Mouse (Mus musculus): Measurements from ENCODE around the gene Ankrd10. TPM values are rescaled to one million over a fixed set of nuclear protein-coding genes. Genes with fewer than 3 reads are reported as not detected.
"Not testable (repeated sequence)": the region's sequence is repeated elsewhere in the genome, so short reads cannot be mapped to it uniquely, and the experiment has no call there.

The Ankrd10 gene
- polyA plus RNA-seq, 1 experiment: 211 TPM

DNA sequence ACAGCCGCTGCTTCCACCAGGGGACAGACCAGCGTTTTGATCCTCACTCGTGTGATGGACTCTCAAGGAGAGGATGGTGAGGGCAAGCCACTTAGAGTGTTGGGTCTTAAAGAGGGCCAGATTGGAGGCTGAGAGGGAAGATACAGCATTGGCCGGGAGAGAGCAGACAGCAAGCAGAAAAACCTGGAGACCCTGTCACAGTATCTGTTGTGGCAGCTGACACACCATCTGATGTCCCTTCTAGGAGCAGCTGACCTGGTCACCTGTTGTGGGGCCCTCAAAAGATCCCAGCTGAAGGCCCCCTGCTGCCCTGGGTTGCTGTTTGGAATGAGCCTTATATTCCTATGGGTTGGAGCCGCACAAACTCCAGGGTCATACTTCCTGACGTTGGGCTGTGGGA is 63.1 kb downstream of the Ankrd10 start:
- H3K27ac ChIP-seq (ENCODE audit: control insufficient read depth, insufficient read depth, low read length): no peak overlapping the region
- DNase-seq: no peak
- WGBS: 96% methylated on average over 6 of the region's 6 CpGs
- H3K36me3 ChIP-seq (ENCODE audit: control insufficient read depth, insufficient read depth, low read length): no peaks in the 10 kb centered on the region
- no peaks in the 10 kb centered on the region for H3K27me3 ChIP-seq (ENCODE audit: control insufficient read depth, insufficient read depth, low read length)
- no peak overlapping the region for H3K4me3 ChIP-seq (ENCODE audit: control insufficient read depth, insufficient read depth, low read length)
- H3K4me1 ChIP-seq (replicated peaks; ENCODE audit: control insufficient read depth, insufficient read depth, low read length): peaks cover 21% of the 10 kb centered on the region
- TF ChIP-seq CTCF (IDR thresholded peaks at IDR 0.05; ENCODE audit: borderline replicate concordance, control insufficient read depth, extremely low read depth, insufficient read depth, low read length, poor library complexity): no peak
- TF ChIP-seq POLR2A (IDR thresholded peaks at IDR 0.05; ENCODE audit: control insufficient read depth, extremely low read depth, insufficient read depth, low read length, poor library complexity): no peak

DNA sequence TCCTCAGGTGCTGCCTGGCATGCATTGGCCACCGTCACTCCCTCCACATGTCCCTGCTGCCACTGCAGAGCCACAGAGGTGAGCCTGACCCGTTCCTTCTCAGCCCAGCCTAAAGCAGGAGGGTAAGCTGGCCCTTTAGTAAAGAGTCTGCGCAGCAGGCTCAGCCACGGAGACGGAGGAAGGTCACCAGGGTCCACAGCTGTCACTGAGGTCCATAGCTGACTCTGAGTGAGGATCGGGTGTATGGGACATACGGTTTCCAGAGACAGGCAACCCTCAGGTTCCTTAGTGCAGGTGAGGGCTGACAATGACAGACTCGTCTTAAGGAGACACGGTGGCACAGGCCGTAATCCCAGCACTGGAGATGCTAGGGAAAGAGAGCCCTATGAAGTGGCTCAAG is 63.6 kb downstream of the Ankrd10 start:
- WGBS: 95% methylated on average over 10 of the region's 10 CpGs
- no peak for DNase-seq
- Histone ChIP-seq H3K36me3 (ENCODE audit: control insufficient read depth, insufficient read depth, low read length) (no peaks in the 10 kb centered on the region), H3K27me3 (ENCODE audit: control insufficient read depth, insufficient read depth, low read length) (no peaks in the 10 kb centered on the region), H3K4me3 (ENCODE audit: control insufficient read depth, insufficient read depth, low read length) (no peak overlapping the region), H3K4me1 (replicated peaks; ENCODE audit: control insufficient read depth, insufficient read depth, low read length) (peaks cover 21% of the 10 kb centered on the region), H3K27ac (ENCODE audit: control insufficient read depth, insufficient read depth, low read length) (no peak overlapping the region)
- no peak for TF ChIP-seq CTCF (IDR thresholded peaks at IDR 0.05; ENCODE audit: borderline replicate concordance, control insufficient read depth, extremely low read depth, insufficient read depth, low read length, poor library complexity)
- TF ChIP-seq POLR2A (IDR thresholded peaks at IDR 0.05; ENCODE audit: control insufficient read depth, extremely low read depth, insufficient read depth, low read length, poor library complexity): no peak

DNA sequence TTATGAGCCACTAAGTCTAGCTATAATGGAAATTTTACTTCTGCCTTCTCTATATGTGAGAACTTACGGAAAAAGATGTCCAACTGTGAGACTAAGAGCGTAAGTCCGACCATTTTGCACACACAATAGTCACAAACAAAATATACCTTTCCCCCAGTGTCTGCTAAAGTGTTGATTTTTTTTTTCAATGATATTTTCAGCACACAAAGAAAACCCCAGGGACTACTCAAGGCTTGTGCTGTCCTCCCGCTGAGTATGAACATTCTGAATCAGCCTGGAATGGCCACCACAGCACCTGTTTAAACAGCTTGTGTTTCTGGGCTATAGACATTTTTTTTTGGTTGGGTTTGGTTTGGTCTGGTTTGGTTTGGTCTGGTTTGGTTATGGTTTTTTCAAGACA is 64.8 kb downstream of the Ankrd10 start:
- Histone ChIP-seq H3K27ac (ENCODE audit: control insufficient read depth, insufficient read depth, low read length) (no peak overlapping the region), H3K4me1 (replicated peaks; ENCODE audit: control insufficient read depth, insufficient read depth, low read length) (peaks cover 20% of the 10 kb centered on the region), H3K36me3 (ENCODE audit: control insufficient read depth, insufficient read depth, low read length) (no peaks in the 10 kb centered on the region), H3K4me3 (ENCODE audit: control insufficient read depth, insufficient read depth, low read length) (no peak overlapping the region), H3K27me3 (ENCODE audit: control insufficient read depth, insufficient read depth, low read length) (no peaks in the 10 kb centered on the region)
- no peak for DNase-seq
- TF ChIP-seq POLR2A (IDR thresholded peaks at IDR 0.05; ENCODE audit: control insufficient read depth, extremely low read depth, insufficient read depth, low read length, poor library complexity): no peak
- TF ChIP-seq CTCF (IDR thresholded peaks at IDR 0.05; ENCODE audit: borderline replicate concordance, control insufficient read depth, extremely low read depth, insufficient read depth, low read length, poor library complexity): no peak
- WGBS: 97% methylated on average over 4 of the region's 4 CpGs

DNA sequence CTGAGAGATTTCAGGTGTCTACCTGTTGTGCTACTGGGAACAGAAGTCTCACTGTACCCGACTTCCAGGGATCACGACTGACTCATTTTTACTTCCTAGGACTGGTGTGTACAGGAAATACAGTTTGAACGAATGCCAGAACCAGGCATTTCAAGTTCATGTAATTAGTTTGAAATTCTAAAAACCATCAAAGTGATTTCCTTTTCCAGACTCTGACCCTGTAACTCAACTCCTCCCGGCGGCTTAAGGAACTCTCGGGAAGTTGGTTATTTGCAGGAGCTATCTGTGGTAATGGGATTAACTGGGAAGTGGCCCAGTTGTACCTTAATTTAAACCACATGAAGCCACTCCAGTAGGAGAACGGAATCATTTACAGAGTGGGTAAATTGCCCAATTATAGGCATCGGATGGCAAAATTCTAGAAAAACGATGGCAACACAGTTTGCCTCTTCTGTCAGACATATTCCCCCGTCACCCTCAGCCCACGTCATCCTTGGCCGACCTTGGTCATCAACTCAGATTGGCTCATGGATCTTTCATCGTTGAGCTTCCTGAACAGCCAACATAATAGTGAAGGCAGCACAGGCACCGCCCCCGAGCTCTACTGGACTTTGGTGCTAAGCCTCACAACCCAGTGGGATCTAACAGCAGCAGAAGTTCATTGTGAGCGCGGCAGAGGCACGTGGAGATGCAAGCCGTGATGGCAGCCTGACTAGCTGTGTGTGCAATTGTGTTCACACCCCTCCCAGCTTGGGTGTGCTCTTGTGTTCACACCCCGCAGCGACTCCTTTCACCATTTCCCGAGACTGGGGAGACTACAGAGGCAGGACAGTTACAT is 66.1 kb downstream of the Ankrd10 start:
- 92% methylated on average over 22 of the region's 22 CpGs for WGBS

DNA sequence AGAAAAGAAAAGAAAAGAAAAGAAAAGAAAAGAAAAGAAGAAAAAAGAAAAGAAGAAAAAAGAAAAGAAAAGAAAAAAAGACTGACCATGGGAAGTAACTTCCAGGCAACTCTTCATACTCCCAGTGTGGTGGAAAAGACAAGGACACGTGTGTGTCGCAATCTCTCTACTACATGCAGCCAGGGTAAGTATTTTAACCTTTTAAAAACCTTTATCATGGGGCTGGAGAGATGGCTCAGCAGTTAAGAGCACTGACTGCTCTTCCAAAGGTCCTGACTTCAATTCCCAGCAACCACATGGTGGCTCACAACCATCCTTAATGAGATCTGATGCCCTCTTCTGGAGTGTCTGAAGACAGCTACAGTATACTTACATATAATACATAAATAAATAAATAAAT is 67.4 kb downstream of the Ankrd10 start:
- H3K4me3 ChIP-seq (ENCODE audit: control insufficient read depth, insufficient read depth, low read length); H3K27ac ChIP-seq (ENCODE audit: control insufficient read depth, insufficient read depth, low read length); DNase-seq; H3K4me1 ChIP-seq (replicated peaks; ENCODE audit: control insufficient read depth, insufficient read depth, low read length); H3K27me3 ChIP-seq (ENCODE audit: control insufficient read depth, insufficient read depth, low read length): not testable (repeated sequence)
- WGBS: 97% methylated on average over 2 of the region's 2 CpGs
- H3K36me3 ChIP-seq (ENCODE audit: control insufficient read depth, insufficient read depth, low read length): peaks cover 17% of the 10 kb centered on the region

More for the DNA sequence above, 66.1 kb downstream of the Ankrd10 start:
- no peak for DNase-seq
- Histone ChIP-seq H3K27me3 (ENCODE audit: control insufficient read depth, insufficient read depth, low read length) (no peaks in the 10 kb centered on the region), H3K36me3 (ENCODE audit: control insufficient read depth, insufficient read depth, low read length) (peaks cover 4% of the 10 kb centered on the region; the same call in 1 of the 2 replicates), H3K27ac (ENCODE audit: control insufficient read depth, insufficient read depth, low read length) (no peak overlapping the region), H3K4me1 (replicated peaks; ENCODE audit: control insufficient read depth, insufficient read depth, low read length) (peaks cover 7% of the 10 kb centered on the region), H3K4me3 (ENCODE audit: control insufficient read depth, insufficient read depth, low read length) (no peak overlapping the region)
- TF ChIP-seq POLR2A (IDR thresholded peaks at IDR 0.05; ENCODE audit: control insufficient read depth, extremely low read depth, insufficient read depth, low read length, poor library complexity): no peak
- TF ChIP-seq CTCF (IDR thresholded peaks at IDR 0.05; ENCODE audit: borderline replicate concordance, control insufficient read depth, extremely low read depth, insufficient read depth, low read length, poor library complexity): no peak

DNA sequence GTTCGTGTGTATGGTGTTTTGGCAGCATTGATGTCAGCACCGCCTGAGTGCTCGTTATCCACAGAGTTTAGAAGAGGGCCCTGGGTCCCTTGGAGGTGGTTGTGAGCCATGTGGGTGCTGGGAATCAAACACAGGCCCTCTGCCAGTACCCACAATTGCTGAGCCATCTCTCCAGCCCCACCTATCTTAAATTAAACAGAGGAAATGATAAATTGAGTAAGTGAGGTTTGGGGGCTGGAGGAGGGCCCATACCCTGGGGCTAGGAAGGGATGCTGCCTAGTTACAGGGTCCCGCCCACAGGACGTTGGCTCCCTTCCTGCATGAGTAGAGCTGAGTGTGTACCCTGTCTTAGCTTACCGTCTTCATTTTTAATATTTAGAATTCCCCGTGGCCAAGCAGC is 70.8 kb downstream of the Ankrd10 start:
- no peak overlapping the region for H3K4me3 ChIP-seq (ENCODE audit: control insufficient read depth, insufficient read depth, low read length)
- H3K4me1 ChIP-seq (replicated peaks; ENCODE audit: control insufficient read depth, insufficient read depth, low read length): peaks cover 3% of the 10 kb centered on the region; the same call in 1 of the 2 replicates
- peaks cover 30% of the 10 kb centered on the region for H3K36me3 ChIP-seq (ENCODE audit: control insufficient read depth, insufficient read depth, low read length)
- WGBS: 83% methylated on average over 7 of the region's 7 CpGs
- no peak for DNase-seq
- no peak for TF ChIP-seq CTCF (IDR thresholded peaks at IDR 0.05; ENCODE audit: borderline replicate concordance, control insufficient read depth, extremely low read depth, insufficient read depth, low read length, poor library complexity)
- TF ChIP-seq POLR2A (IDR thresholded peaks at IDR 0.05; ENCODE audit: control insufficient read depth, extremely low read depth, insufficient read depth, low read length, poor library complexity): no peak
- H3K27me3 ChIP-seq (ENCODE audit: control insufficient read depth, insufficient read depth, low read length): no peaks in the 10 kb centered on the region
- no peak overlapping the region for H3K27ac ChIP-seq (ENCODE audit: control insufficient read depth, insufficient read depth, low read length)

DNA sequence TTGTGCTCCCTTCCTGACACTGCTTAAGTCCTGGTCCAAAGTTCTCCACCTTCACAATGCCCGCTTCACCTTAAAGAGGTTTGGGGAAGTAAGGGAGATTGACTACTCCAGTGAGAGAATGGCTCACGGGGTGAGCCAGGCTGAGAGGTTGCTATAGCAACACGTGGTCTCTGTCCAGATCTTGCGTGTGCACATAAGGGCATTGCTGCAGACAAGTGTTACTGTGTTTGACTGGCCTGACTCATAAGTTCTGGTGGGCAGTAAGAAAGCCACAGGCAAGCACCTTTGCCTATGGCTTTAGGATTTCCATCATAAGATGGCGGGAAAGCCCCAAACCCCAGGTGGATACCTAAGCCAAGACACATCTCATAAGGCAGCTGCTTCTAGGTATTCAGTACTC is 71.3 kb downstream of the Ankrd10 start:
- Histone ChIP-seq H3K4me3 (ENCODE audit: control insufficient read depth, insufficient read depth, low read length) (no peak overlapping the region), H3K36me3 (ENCODE audit: control insufficient read depth, insufficient read depth, low read length) (peaks cover 30% of the 10 kb centered on the region), H3K27me3 (ENCODE audit: control insufficient read depth, insufficient read depth, low read length) (no peaks in the 10 kb centered on the region), H3K27ac (ENCODE audit: control insufficient read depth, insufficient read depth, low read length) (no peak overlapping the region), H3K4me1 (replicated peaks; ENCODE audit: control insufficient read depth, insufficient read depth, low read length) (peaks cover 3% of the 10 kb centered on the region; the same call in 1 of the 2 replicates)
- DNase-seq: no peak
- WGBS: 75% methylated on average over 5 of the region's 5 CpGs
- no peak for TF ChIP-seq CTCF (IDR thresholded peaks at IDR 0.05; ENCODE audit: borderline replicate concordance, control insufficient read depth, extremely low read depth, insufficient read depth, low read length, poor library complexity)
- no peak for TF ChIP-seq POLR2A (IDR thresholded peaks at IDR 0.05; ENCODE audit: control insufficient read depth, extremely low read depth, insufficient read depth, low read length, poor library complexity)

Other genes starting within 250 kb of the Ankrd10 start
- 9.6 and 15.0 TPM in 2 replicates for gene Rab20, start 157.0 kb downstream of the Ankrd10 start, polyA plus RNA-seq (2012; rRNA removed)
- 162 and 168 TPM in 2 replicates for gene Naxd, start 138.3 kb downstream of the Ankrd10 start, polyA plus RNA-seq (2012; rRNA removed)
- gene Cars2, start 85.0 kb downstream of the Ankrd10 start, polyA plus RNA-seq (2012; rRNA removed): 84.8 and 90.5 TPM in 2 replicates
- 46.3 and 47.2 TPM in 2 replicates for gene Ing1, start 80.2 kb downstream of the Ankrd10 start, polyA plus RNA-seq (2012; rRNA removed)
- not detected in 2 replicates for gene 1700016D06Rik, start 65.3 kb upstream of the Ankrd10 start, polyA plus RNA-seq (2012; rRNA removed)
- 36.1 and 36.6 TPM in 2 replicates for gene Arhgef7, start 92.0 kb upstream of the Ankrd10 start, polyA plus RNA-seq (2012; rRNA removed)
- not detected in 2 replicates for gene Tex29, start 204.7 kb upstream of the Ankrd10 start, polyA plus RNA-seq (2012; rRNA removed)

Data from thymus, adult 2 months (tissue).